ENCODE assay signal across 22 mouse cellular contexts in the genomic region with DNA sequence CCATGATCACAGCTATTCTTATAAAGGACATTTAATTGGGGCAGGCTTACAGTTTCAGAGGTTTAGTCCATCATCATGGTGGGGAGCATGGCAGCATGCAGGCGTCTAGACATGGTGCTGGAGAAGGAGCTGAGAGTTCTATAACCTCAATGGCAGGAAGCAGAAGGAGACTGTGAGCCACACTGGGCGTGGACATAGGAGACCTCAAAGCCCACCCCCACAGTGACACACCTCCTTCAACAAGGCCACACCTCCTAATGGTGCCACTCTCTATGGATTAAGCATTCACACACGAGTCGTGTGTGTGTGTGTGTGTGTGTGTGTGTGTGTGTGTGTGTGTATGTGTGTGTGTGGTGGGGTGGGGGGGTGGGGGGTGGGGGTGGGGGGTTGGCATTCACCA. TPM values are rescaled to one million over a fixed set of nuclear protein-coding genes. Genes with fewer than 3 reads are reported as not detected.
DNase-seq lines count a peak whose midpoint lies in the region; ATAC-seq and TF ChIP-seq lines count a peak whose summit lies in the region.
"Had no signal": no experiment of that assay in that cellular context is flagged by ENCODE, and none has a peak within 500 bp of the region (broad histone marks: within the 10 kb centered on the region; RNA-seq: fewer than 3 reads in every experiment).

No protein-coding gene starts in this region.

- WGBS in intestine, postnatal 0 days: 87% methylated on average over 4 of the region's 4 CpGs
- WGBS in forebrain, embryonic 12.5 days: 84% methylated on average over 4 of the region's 4 CpGs

- H3K36me3 ChIP-seq in intestine, postnatal 0 days (ENCODE audit: control insufficient read depth, insufficient read depth): no peaks in the 10 kb centered on the region
- no peaks in the 10 kb centered on the region for H3K36me3 ChIP-seq in forebrain, embryonic 12.5 days (replicated peaks)
- H3K36me3 ChIP-seq: embryonic facial prominence, embryonic 13.5 days; heart, embryonic 15.5 days; hindbrain, embryonic 13.5 days had no signal

- H3K27ac ChIP-seq in gastrocnemius, adult 2 months: peak overlapping the region; percentile 68; the same call in 1 of the 2 replicates
- no peak overlapping the region for H3K27ac ChIP-seq in intestine, postnatal 0 days (ENCODE audit: low read depth, low read length)
- no peak overlapping the region for H3K27ac ChIP-seq in forebrain, embryonic 12.5 days
- H3K27ac ChIP-seq: heart, adult 2 months; heart, embryonic 15.5 days; hindbrain, embryonic 13.5 days; hindbrain, postnatal 0 days had no signal

- no peak for TF ChIP-seq CTCF in gastrocnemius, adult 2 months (IDR thresholded peaks at IDR 0.05)
- TF ChIP-seq CTCF in intestine, postnatal 0 days (IDR thresholded peaks at IDR 0.05; ENCODE audit: low read depth): no peak

- no peak overlapping the region for H3K4me3 ChIP-seq in gastrocnemius, adult 2 months
- no peak overlapping the region for H3K4me3 ChIP-seq in intestine, postnatal 0 days (ENCODE audit: low read depth, low read length)
- no peak overlapping the region for H3K4me3 ChIP-seq in forebrain, embryonic 12.5 days (replicated peaks)
- H3K4me3 ChIP-seq: embryonic facial prominence, embryonic 13.5 days; heart, adult 2 months; heart, embryonic 15.5 days; hindbrain, embryonic 13.5 days had no signal

- H3K4me2 ChIP-seq in intestine, postnatal 0 days (replicated peaks; ENCODE audit: low read depth): no peak overlapping the region
- no peak overlapping the region for H3K4me2 ChIP-seq in forebrain, embryonic 12.5 days
- H3K4me2 ChIP-seq: embryonic facial prominence, embryonic 13.5 days; heart, embryonic 11.5 days; heart, embryonic 15.5 days; hindbrain, embryonic 13.5 days had no signal

- ATAC-seq in CD4-positive, CD25-positive, alpha-beta regulatory T cell, adult 4 months: peak; percentile 23
- ATAC-seq in common myeloid progenitor, adult 5-6 weeks (replicated peaks; ENCODE audit: low read depth, poor library complexity, severe bottlenecking): peak; percentile 57
- 0 out of 2 replicates have a peak, but pooled peaks have one; percentile 19 for ATAC-seq in megakaryocyte progenitor cell, adult 5-6 weeks (replicated peaks; ENCODE audit: poor library complexity)
- no peak for ATAC-seq in intestine, postnatal 0 days
- no peak for ATAC-seq in forebrain, embryonic 12.5 days (ENCODE audit: low FRiP score)
- ATAC-seq: forebrain, embryonic 14.5 days; hindbrain, postnatal 0 days; intestine, embryonic 16.5 days; Patski had no signal

- H3K27me3 ChIP-seq in intestine, postnatal 0 days (replicated peaks; ENCODE audit: control insufficient read depth, insufficient read depth, low read length): no peaks in the 10 kb centered on the region
- H3K27me3 ChIP-seq in forebrain, embryonic 12.5 days: 0 out of 2 replicates have a peak, but pooled peaks cover 4% of the 10 kb centered on the region
- H3K27me3 ChIP-seq: embryonic facial prominence, embryonic 13.5 days; heart, embryonic 15.5 days; hindbrain, embryonic 13.5 days; Patski had no signal

- H3K4me1 ChIP-seq in intestine, postnatal 0 days (replicated peaks; ENCODE audit: control insufficient read depth, insufficient read depth, low read length): no peaks in the 10 kb centered on the region
- no peaks in the 10 kb centered on the region for H3K4me1 ChIP-seq in forebrain, embryonic 12.5 days
- H3K4me1 ChIP-seq: heart, embryonic 15.5 days had no signal

- DNase-seq in gastrocnemius, adult 2 months: no peak
- DNase-seq in gastrocnemius, postnatal 36 days: no peak
- no peak for DNase-seq in embryo, embryonic 10.5 days (ENCODE audit: low spot score)
- DNase-seq: adrenal gland, postnatal 10 days; cerebellum, adult 18-20 months; cerebellum, adult 9-11 months; heart, adult 2 months; heart, postnatal 14 days; kidney, adult 8-10 months had no signal

- intact Hi-C loops in gastrocnemius, adult 2 months (cut with DNase I): loop anchor here (5.0 kb wide), 1 partner anchor 45 kb away; no protein-coding TSS in a partner anchor
- intact Hi-C loops in gastrocnemius, postnatal 36 days (cut with DNase I): no loop called here

- no peaks in the 10 kb centered on the region for H3K9me3 ChIP-seq in intestine, postnatal 0 days (ENCODE audit: control insufficient read depth)
- H3K9me3 ChIP-seq in forebrain, embryonic 12.5 days: no peaks in the 10 kb centered on the region
- H3K9me3 ChIP-seq: embryonic facial prominence, embryonic 13.5 days; heart, embryonic 15.5 days; hindbrain, embryonic 13.5 days had no signal

- H3K9ac ChIP-seq in intestine, postnatal 0 days (ENCODE audit: low read depth, low read length): no peak overlapping the region
- no peak overlapping the region for H3K9ac ChIP-seq in forebrain, embryonic 12.5 days
- H3K9ac ChIP-seq: embryonic facial prominence, embryonic 13.5 days; heart, embryonic 15.5 days; hindbrain, embryonic 13.5 days had no signal

RNA-seq across cellular contexts. Expression of a gene that starts 11.0 kb away (rescaled TPM):
- total RNA-seq in gastrocnemius, adult 2 months (2021): 10 to 100 TPM in 1 of 2 experiments, 1 to 10 TPM in 1; 7.9 to 10.2 TPM
- 10 to 100 TPM in 1 of 2 experiments, 1 to 10 TPM in 1; 9.5 to 10.4 TPM for total RNA-seq in gastrocnemius, postnatal 36 days (2021)
- 10 to 100 TPM; 55.3 to 74.9 TPM for polyA plus RNA-seq in CD4-positive, CD25-positive, alpha-beta regulatory T cell, adult 4 months (2017; shearing (Covaris generic))
- 7.9 and 13.9 TPM in 2 replicates for total RNA-seq in common myeloid progenitor, adult 5-6 weeks (2017)
- 4.9 and 7.1 TPM in 2 replicates for total RNA-seq in megakaryocyte progenitor cell, adult 5-6 weeks (2015)
- 8.0 and 8.9 TPM in 2 replicates for total RNA-seq in megakaryocyte progenitor cell, adult 5-6 weeks (2017)
- 6.0 and 7.4 TPM in 2 replicates for polyA plus RNA-seq in intestine, postnatal 0 days (2015; fragmentation: Nextera tagmentation; extraction: Ambion mirVana)
- 1.4 and 1.7 TPM in 2 replicates for polyA plus RNA-seq in forebrain, embryonic 12.5 days (2016; fragmentation: Nextera tagmentation; extraction: Ambion mirVana)

Comparison
In these comparisons a context has a peak if more than half of its experiments do, and no peak if none do; other contexts are left out.
1. ATAC-seq: peak in CD4-positive, CD25-positive, alpha-beta regulatory T cell, adult 4 months (single experiment), common myeloid progenitor, adult 5-6 weeks (single experiment) and megakaryocyte progenitor cell, adult 5-6 weeks (single experiment); none in intestine, postnatal 0 days (single experiment) and forebrain, embryonic 12.5 days (single experiment).